Mouse (Mus musculus): ENCODE measurements around the gene 4930452B06Rik. TPM values are rescaled to one million over a fixed set of nuclear protein-coding genes. Genes with fewer than 3 reads are reported as not detected.

Gene 4930452B06Rik
- polyA plus RNA-seq, 2 experiments = 0.54 to 1.8 TPM

GRCm38 (mm10) chr14:8450342-8450741, 215.7 kb downstream of the 4930452B06Rik start:
- Histone ChIP-seq H3K9ac (replicated peaks) (no peak overlapping the region), H3K27ac (no peak overlapping the region), H3K4me1 (replicated peaks; ENCODE audit: control insufficient read depth in 2 of 2, insufficient read depth in 2 of 2, low read length in 1 of 2) (peaks cover 0 to 19% of the 10 kb centered on the region in 2 experiments; a peak in 3 of 4 replicates), H3K4me2 (ENCODE audit: low read depth) (no peak overlapping the region), H3K9me3 (ENCODE audit: control insufficient read depth, low read length) (no peaks in the 10 kb centered on the region), H3K27me3 (ENCODE audit: control insufficient read depth, insufficient read depth, low read length) (no peaks in the 10 kb centered on the region), H3K36me3 (replicated peaks; ENCODE audit: control insufficient read depth, insufficient read depth, low read depth) (no peaks in the 10 kb centered on the region), H3K4me3 (ENCODE audit: insufficient read depth in 1 of 2, low read depth in 2 of 2, low read length in 2 of 2) (no peak overlapping the region)
- DNase-seq (ENCODE audit: low read depth in 3 of 3, low spot score in 3 of 3) (no peak), ATAC-seq (ENCODE audit: insufficient read depth) (peak; percentile 58; the same call in 1 of the 2 replicates)
- TF ChIP-seq EP300 (IDR thresholded peaks at IDR 0.05; ENCODE audit: low read depth) = peak; percentile 31; the same call in 1 of the 2 replicates
- no peak for TF ChIP-seq CTCF (IDR thresholded peaks at IDR 0.05; ENCODE audit: low read depth)
- 53% methylated on average over 6 of the region's 6 CpGs for WGBS (ENCODE audit: insufficient replicate concordance)

GRCm38 (mm10) chr14:8449299-8449698, 216.7 kb downstream of the 4930452B06Rik start:
- DNase-seq (ENCODE audit: low read depth in 3 of 3, low spot score in 3 of 3) (no peak), ATAC-seq (ENCODE audit: insufficient read depth) (peak; percentile 57)
- Histone ChIP-seq H3K9me3 (ENCODE audit: control insufficient read depth, low read length) (no peaks in the 10 kb centered on the region), H3K4me2 (ENCODE audit: low read depth) (no peak overlapping the region), H3K9ac (replicated peaks) (no peak overlapping the region), H3K4me1 (replicated peaks; ENCODE audit: control insufficient read depth in 2 of 2, insufficient read depth in 2 of 2, low read length in 1 of 2) (peaks cover 0 to 19% of the 10 kb centered on the region in 2 experiments; a peak in 3 of 4 replicates), H3K27me3 (ENCODE audit: control insufficient read depth, insufficient read depth, low read length) (no peaks in the 10 kb centered on the region), H3K27ac (no peak overlapping the region), H3K36me3 (replicated peaks; ENCODE audit: control insufficient read depth, insufficient read depth, low read depth) (no peaks in the 10 kb centered on the region), H3K4me3 (ENCODE audit: insufficient read depth in 1 of 2, low read depth in 2 of 2, low read length in 2 of 2) (no peak overlapping the region)
- TF ChIP-seq EP300 (IDR thresholded peaks at IDR 0.05; ENCODE audit: low read depth) (peak; percentile 27; the same call in 1 of the 2 replicates), CTCF (IDR thresholded peaks at IDR 0.05; ENCODE audit: low read depth) (no peak)

GRCm38 (mm10) chr14:8447352-8447751, 218.7 kb downstream of the 4930452B06Rik start:
- Histone ChIP-seq H3K27ac (no peak overlapping the region), H3K36me3 (replicated peaks; ENCODE audit: control insufficient read depth, insufficient read depth, low read depth) (no peaks in the 10 kb centered on the region), H3K4me2 (ENCODE audit: low read depth) (no peak overlapping the region), H3K4me3 (ENCODE audit: insufficient read depth in 1 of 2, low read depth in 2 of 2, low read length in 2 of 2) (no peak overlapping the region), H3K4me1 (replicated peaks; ENCODE audit: control insufficient read depth in 2 of 2, insufficient read depth in 2 of 2, low read length in 1 of 2) (peaks cover 0 to 19% of the 10 kb centered on the region in 2 experiments; a peak in 3 of 4 replicates), H3K9ac (replicated peaks) (no peak overlapping the region), H3K9me3 (ENCODE audit: control insufficient read depth, low read length) (no peaks in the 10 kb centered on the region), H3K27me3 (ENCODE audit: control insufficient read depth, insufficient read depth, low read length) (no peaks in the 10 kb centered on the region)
- WGBS (ENCODE audit: insufficient replicate concordance) = 62% methylated on average over 1 of the region's 1 CpGs
- ATAC-seq (ENCODE audit: insufficient read depth) = no peak
- TF ChIP-seq EP300 (IDR thresholded peaks at IDR 0.05; ENCODE audit: low read depth) (no peak), CTCF (IDR thresholded peaks at IDR 0.05; ENCODE audit: low read depth) (no peak)
- DNase-seq (ENCODE audit: low read depth in 3 of 3, low spot score in 3 of 3) = no peak

GRCm38 (mm10) chr14:8444363-8444762, 221.7 kb downstream of the 4930452B06Rik start:
- no peak overlapping the region for H3K4me2 ChIP-seq (ENCODE audit: low read depth)
- no peak overlapping the region for H3K4me3 ChIP-seq (ENCODE audit: insufficient read depth in 1 of 2, low read depth in 2 of 2, low read length in 2 of 2)
- H3K9ac ChIP-seq (replicated peaks) = no peak overlapping the region
- ATAC-seq (ENCODE audit: insufficient read depth) (no peak), DNase-seq (ENCODE audit: low read depth in 3 of 3, low spot score in 3 of 3) (no peak)
- no peaks in the 10 kb centered on the region for H3K9me3 ChIP-seq (ENCODE audit: control insufficient read depth, low read length)
- peaks cover 0 to 5% of the 10 kb centered on the region in 2 experiments; a peak in 2 of 4 replicates for H3K4me1 ChIP-seq (replicated peaks; ENCODE audit: control insufficient read depth in 2 of 2, insufficient read depth in 2 of 2, low read length in 1 of 2)
- no peaks in the 10 kb centered on the region for H3K27me3 ChIP-seq (ENCODE audit: control insufficient read depth, insufficient read depth, low read length)
- 58% methylated on average over 2 of the region's 2 CpGs for WGBS (ENCODE audit: insufficient replicate concordance)
- H3K27ac ChIP-seq = no peak overlapping the region
- no peaks in the 10 kb centered on the region for H3K36me3 ChIP-seq (replicated peaks; ENCODE audit: control insufficient read depth, insufficient read depth, low read depth)
- TF ChIP-seq CTCF (IDR thresholded peaks at IDR 0.05; ENCODE audit: low read depth) (no peak), EP300 (IDR thresholded peaks at IDR 0.05; ENCODE audit: low read depth) (no peak)

GRCm38 (mm10) chr14:8442691-8443090, 223.3 kb downstream of the 4930452B06Rik start:
- no peak overlapping the region for H3K27ac ChIP-seq
- no peak overlapping the region for H3K4me3 ChIP-seq (ENCODE audit: insufficient read depth in 1 of 2, low read depth in 2 of 2, low read length in 2 of 2)
- TF ChIP-seq CTCF (IDR thresholded peaks at IDR 0.05; ENCODE audit: low read depth) = no peak
- no peak for TF ChIP-seq EP300 (IDR thresholded peaks at IDR 0.05; ENCODE audit: low read depth)
- H3K4me1 ChIP-seq (replicated peaks; ENCODE audit: control insufficient read depth in 2 of 2, insufficient read depth in 2 of 2, low read length in 1 of 2) = no peaks in the 10 kb centered on the region
- no peak for DNase-seq (ENCODE audit: low read depth in 3 of 3, low spot score in 3 of 3)
- 62% methylated on average over 3 of the region's 3 CpGs for WGBS (ENCODE audit: insufficient replicate concordance)
- ATAC-seq (ENCODE audit: insufficient read depth) = no peak
- H3K36me3 ChIP-seq (replicated peaks; ENCODE audit: control insufficient read depth, insufficient read depth, low read depth) = no peaks in the 10 kb centered on the region
- H3K4me2 ChIP-seq (ENCODE audit: low read depth) = no peak overlapping the region
- no peaks in the 10 kb centered on the region for H3K27me3 ChIP-seq (ENCODE audit: control insufficient read depth, insufficient read depth, low read length)
- no peaks in the 10 kb centered on the region for H3K9me3 ChIP-seq (ENCODE audit: control insufficient read depth, low read length)
- no peak overlapping the region for H3K9ac ChIP-seq (replicated peaks)
